Mouse (Mus musculus): ENCODE measurements around the gene Tsacc.

- TF ChIP-seq CTCF (IDR thresholded peaks at IDR 0.05; ENCODE audit: low read depth) (no peak), EP300 (IDR thresholded peaks at IDR 0.05; ENCODE audit: low read depth) (no peak)
These were observed 28.2 kb upstream of the Tsacc start, which contains the start of gene Glmp for GRCm38 (mm10) chr3:88324951-88325405.
